Mouse (Mus musculus) intestine, postnatal 0 days (tissue): Measurements from ENCODE around the gene Uqcr11. TPM values are rescaled to one million over a fixed set of nuclear protein-coding genes. Genes with fewer than 3 reads are reported as not detected.
A peak's percentile ranks its signal among the peaks of the same experiment; 100 is the strongest.

Source experiments
- ATAC-seq: fragments of 200-750 bp; cut with Nextera tagmentation; 2 replicates; pipeline ENCODE4 v1.8.0; 2017; ENCODE audit warnings: mild to moderate bottlenecking, moderate TSS enrichment, moderate library complexity
- H3K27ac ChIP-seq: fragments of 300-500 bp; sonication (generic); 2 replicates; pipeline ENCODE4 v1.5.1; 2014; ENCODE audit warnings: mild to moderate bottlenecking, low read depth, low read length, moderate library complexity
- H3K27me3 ChIP-seq: fragments of 300-500 bp; sonication (generic); replicated peaks from 2 replicates; pipeline ENCODE4 v1.6.1; 2014; ENCODE audit warnings: low read length, mixed read lengths; ENCODE audit not compliant: control insufficient read depth, insufficient read depth
- H3K36me3 ChIP-seq: fragments of 300-500 bp; sonication (generic); 2 replicates; pipeline ENCODE4 v1.6.1; 2014; ENCODE audit warnings: mild to moderate bottlenecking, moderate library complexity; ENCODE audit not compliant: control insufficient read depth, insufficient read depth
- H3K4me1 ChIP-seq: fragments of 300-500 bp; sonication (generic); replicated peaks from 2 replicates; pipeline ENCODE4 v1.6.1; 2014; ENCODE audit warnings: antibody characterized with exemption, low read length, mixed read lengths; ENCODE audit not compliant: control insufficient read depth, insufficient read depth
- H3K4me2 ChIP-seq: fragments of 300-500 bp; sonication (generic); replicated peaks from 2 replicates; pipeline ENCODE4 v1.6.1; 2014; ENCODE audit warnings: low read depth, mild to moderate bottlenecking, moderate library complexity
- H3K4me3 ChIP-seq: fragments of 300-500 bp; sonication (generic); 2 replicates; pipeline ENCODE4 v1.5.1; 2014; ENCODE audit warnings: low read depth, low read length
- H3K9ac ChIP-seq: fragments of 300-500 bp; sonication (generic); 2 replicates; pipeline ENCODE4 v1.6.1; 2014; ENCODE audit warnings: mild to moderate bottlenecking, low read depth, low read length
- H3K9me3 ChIP-seq: fragments of 300-500 bp; sonication (generic); 2 replicates; pipeline ENCODE4 v1.6.1; 2016; ENCODE audit warnings: mixed run types; ENCODE audit not compliant: control insufficient read depth
- CTCF ChIP-seq: sonication (generic); IDR thresholded peaks from 2 replicates; pipeline ENCODE4 v1.5.1; 2016; ENCODE audit warnings: low read depth, mild to moderate bottlenecking, control low read depth, antibody characterized with exemption, moderate library complexity
- WGBS: fragments of 180-500 bp; shearing (Covaris S2); extraction: QIAGEN DNeasy Blood & Tissue Kit; methylation state at CpG from one replicate; pipeline ENCODE4 v1.1.7; 2014; 5-methylcytosine and 5-hydroxymethylcytosine counted together
- polyA plus RNA-seq: library from polyadenylated mRNA; unstranded; fragments of >200 nt; fragmentation: Nextera tagmentation; extraction: Ambion mirVana; gene quantifications from 2 replicates; pipeline ENCODE4 v1.2.1, GENCODE M21; 2015

Uqcr11 gene
- polyA plus RNA-seq = 1,032 and 1,082 TPM in 2 replicates

DNA sequence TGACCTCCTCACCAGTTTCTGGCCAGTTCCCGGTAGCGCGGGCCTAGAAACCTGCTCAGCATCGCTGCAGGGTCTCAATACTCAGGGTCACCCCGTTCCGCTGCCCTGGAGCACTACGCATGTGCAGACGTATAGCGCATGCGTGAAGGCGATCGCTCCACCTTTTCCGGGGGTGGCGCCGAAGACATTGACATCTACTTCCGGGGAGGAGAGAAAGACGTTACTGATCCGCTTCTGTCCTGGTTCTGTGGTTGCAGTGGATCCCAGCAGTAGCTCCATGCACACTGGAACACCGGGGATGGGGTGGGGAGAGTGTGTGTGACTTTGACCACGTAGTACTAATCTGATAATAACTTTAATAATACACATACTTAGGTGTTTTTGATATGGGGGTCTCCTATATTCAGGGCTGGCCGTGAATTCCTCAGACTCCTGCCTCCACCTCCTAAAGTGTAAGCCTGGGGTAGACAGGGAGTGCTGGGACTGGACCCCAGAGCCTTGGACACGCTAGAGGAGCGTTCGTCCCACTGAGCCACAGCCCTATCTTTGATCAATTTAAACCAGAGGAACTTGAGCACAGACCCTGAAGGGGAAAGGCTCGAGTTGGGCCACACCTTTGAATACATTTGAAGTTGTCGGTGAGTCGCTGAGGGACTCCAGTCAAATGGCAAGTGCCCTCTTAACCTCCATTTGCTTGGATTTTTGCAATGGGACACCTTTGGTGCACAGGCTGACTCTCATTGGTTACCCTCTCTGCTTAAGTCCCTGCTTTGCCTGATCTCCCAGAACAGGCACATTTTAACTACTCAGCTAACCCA lies at the start of gene Uqcr11:
Gene Uqcr11 (minus strand): TSS at position 147 of the 818 bp plus-strand sequence.
- no peaks in the 10 kb centered on the region for H3K27me3 ChIP-seq
- peaks cover 45% of the 10 kb centered on the region for H3K36me3 ChIP-seq
- no peaks in the 10 kb centered on the region for H3K9me3 ChIP-seq
- WGBS = under 1% methylated on average over 27 of the region's 27 CpGs
- no peak for TF ChIP-seq CTCF
- peak within 1 kb of the TSS; percentile 75 for H3K9ac ChIP-seq
- ATAC-seq = peak; percentile 60
- peak within 1 kb of the TSS; percentile 67 for H3K27ac ChIP-seq
- H3K4me2 ChIP-seq = peak within 1 kb of the TSS; percentile 87
- peak within 1 kb of the TSS; percentile 83 for H3K4me3 ChIP-seq
- H3K4me1 ChIP-seq = 0 out of 2 replicates have a peak, but pooled peaks cover 5% of the 10 kb centered on the region

GRCm38 (mm10) chr10:80455697-80456096 lies 49.1 kb upstream of the Uqcr11 start:
- no peak overlapping the region for H3K4me2 ChIP-seq
- H3K36me3 ChIP-seq = no peaks in the 10 kb centered on the region
- no peak for TF ChIP-seq CTCF
- no peak overlapping the region for H3K4me3 ChIP-seq
- no peak overlapping the region for H3K9ac ChIP-seq
- H3K4me1 ChIP-seq = no peaks in the 10 kb centered on the region
- no peak for ATAC-seq
- WGBS = 76% methylated on average over 5 of the region's 5 CpGs
- H3K27me3 ChIP-seq = no peaks in the 10 kb centered on the region; the same call in 1 of the 2 replicates
- H3K9me3 ChIP-seq = no peaks in the 10 kb centered on the region
- no peak overlapping the region for H3K27ac ChIP-seq

- TF ChIP-seq CTCF = no peak
- Histone ChIP-seq H3K9ac (no peak overlapping the region), H3K27me3 (no peaks in the 10 kb centered on the region), H3K4me2 (no peak overlapping the region), H3K4me3 (no peak overlapping the region), H3K9me3 (no peaks in the 10 kb centered on the region), H3K36me3 (no peaks in the 10 kb centered on the region), H3K4me1 (no peaks in the 10 kb centered on the region), H3K27ac (no peak overlapping the region)
- ATAC-seq = no peak
- 84% methylated on average over 5 of the region's 5 CpGs for WGBS
These were observed 48.2 kb upstream of the Uqcr11 start for GRCm38 (mm10) chr10:80454781-80455180.

GRCm38 (mm10) chr10:80453601-80454000 lies 47.0 kb upstream of the Uqcr11 start:
- H3K27me3 ChIP-seq = no peaks in the 10 kb centered on the region
- no peaks in the 10 kb centered on the region for H3K9me3 ChIP-seq
- H3K4me3 ChIP-seq = no peak overlapping the region
- no peak overlapping the region for H3K27ac ChIP-seq
- H3K36me3 ChIP-seq = no peaks in the 10 kb centered on the region
- 63% methylated on average over 10 of the region's 10 CpGs for WGBS
- H3K4me1 ChIP-seq = no peaks in the 10 kb centered on the region
- H3K4me2 ChIP-seq = no peak overlapping the region
- no peak for ATAC-seq
- no peak overlapping the region for H3K9ac ChIP-seq
- TF ChIP-seq CTCF = no peak

- Histone ChIP-seq H3K27me3 (no peaks in the 10 kb centered on the region), H3K4me3 (no peak overlapping the region), H3K36me3 (no peaks in the 10 kb centered on the region), H3K27ac (no peak overlapping the region), H3K4me1 (no peaks in the 10 kb centered on the region; the same call in 1 of the 2 replicates), H3K9ac (no peak overlapping the region), H3K9me3 (no peaks in the 10 kb centered on the region), H3K4me2 (no peak overlapping the region)
- no peak for ATAC-seq
- 10% methylated on average over 6 of the region's 6 CpGs for WGBS
- no peak for TF ChIP-seq CTCF
These were observed 44.0 kb upstream of the Uqcr11 start for GRCm38 (mm10) chr10:80450599-80450998.

- H3K4me1 ChIP-seq = no peaks in the 10 kb centered on the region; the same call in 1 of the 2 replicates
- 7% methylated on average over 26 of the region's 26 CpGs for WGBS
- peak; percentile 84 for ATAC-seq
- no peak overlapping the region for H3K27ac ChIP-seq
- H3K36me3 ChIP-seq = no peaks in the 10 kb centered on the region
- TF ChIP-seq CTCF = peak; percentile 97
- 0 out of 2 replicates have a peak overlapping the region, but pooled peaks have one; percentile 9 for H3K4me2 ChIP-seq
- no peak overlapping the region for H3K4me3 ChIP-seq
- no peaks in the 10 kb centered on the region for H3K27me3 ChIP-seq
- no peaks in the 10 kb centered on the region for H3K9me3 ChIP-seq
- no peak overlapping the region for H3K9ac ChIP-seq
These were observed 39.4 kb upstream of the Uqcr11 start for GRCm38 (mm10) chr10:80445898-80446601.
